Mouse (Mus musculus) ES-CJ7 (cell line): ENCODE data around the gene Prss53.
"Not testable (repeated sequence)": the region's sequence is repeated elsewhere in the genome, so short reads cannot be mapped to it uniquely, and the experiment has no call there.

Source experiments
- DNase-seq: peaks from one replicate; pipeline ENCODE4 v3.0.0; 2011; ENCODE audit warnings: low read depth, low spot score

Prss53 gene

GRCm38 (mm10) chr7:127875627-127876001 lies 15.2 kb downstream of the Prss53 start:
- peak; percentile 85 for DNase-seq

- no peak for DNase-seq
These were observed 15.8 kb downstream of the Prss53 start for GRCm38 (mm10) chr7:127874812-127875626.

- DNase-seq, result peak; percentile 64
These were observed 20.5 kb downstream of the Prss53 start for GRCm38 (mm10) chr7:127870136-127870821.

GRCm38 (mm10) chr7:127869149-127869810 lies 21.5 kb downstream of the Prss53 start:
- DNase-seq, result no peak

- DNase-seq, result peak; percentile 75
These were observed 23.1 kb downstream of the Prss53 start for GRCm38 (mm10) chr7:127867641-127868040.

- no peak for DNase-seq
These were observed 24.3 kb downstream of the Prss53 start for GRCm38 (mm10) chr7:127866434-127866833.

GRCm38 (mm10) chr7:127858258-127858657 lies 32.5 kb downstream of the Prss53 start:
- no peak for DNase-seq

GRCm38 (mm10) chr7:127850906-127851305 lies 39.9 kb downstream of the Prss53 start:
- no peak for DNase-seq

GRCm38 (mm10) chr7:127849973-127850875 lies 40.5 kb downstream of the Prss53 start:
- no peak for DNase-seq

- DNase-seq, result peak; percentile 83
These were observed 48.6 kb downstream of the Prss53 start for GRCm38 (mm10) chr7:127842001-127842718.

- DNase-seq, result peak; percentile 89
These were observed 49.3 kb downstream of the Prss53 start for GRCm38 (mm10) chr7:127841340-127842000.

- DNase-seq, result peak; percentile 20
These were observed 49.9 kb downstream of the Prss53 start for GRCm38 (mm10) chr7:127840886-127841285.

GRCm38 (mm10) chr7:127840031-127840430 lies 50.7 kb downstream of the Prss53 start:
- DNase-seq, result not testable (repeated sequence)

- peak; percentile 30 for DNase-seq
These were observed 52.9 kb downstream of the Prss53 start for GRCm38 (mm10) chr7:127837878-127838277.

GRCm38 (mm10) chr7:127837473-127837872 lies 53.3 kb downstream of the Prss53 start:
- DNase-seq, result no peak
